In genomic region chr7:66342831-66343230, GRCm38 (mm10) we compare ENCODE assay signal across 23 mouse cellular contexts. TPM values are rescaled to one million over a fixed set of nuclear protein-coding genes. Genes with fewer than 3 reads are reported as not detected.
DNase-seq lines count a peak whose midpoint lies in the region; ATAC-seq and TF ChIP-seq lines count a peak whose summit lies in the region.
"Had no signal": no experiment of that assay in that cellular context is flagged by ENCODE, and none has a peak within 500 bp of the region (broad histone marks: within the 10 kb centered on the region; RNA-seq: fewer than 3 reads in every experiment).

No protein-coding gene starts in this region.

- TF ChIP-seq POLR2A in thymus, adult 2 months (IDR thresholded peaks at IDR 0.05; ENCODE audit: control insufficient read depth, extremely low read depth, insufficient read depth, low read length, poor library complexity): no peak

- no peak overlapping the region for H3K4me3 ChIP-seq in heart, embryonic 13.5 days
- H3K4me3 ChIP-seq in thymus, adult 2 months (ENCODE audit: control insufficient read depth, insufficient read depth, low read length): no peak overlapping the region
- H3K4me3 ChIP-seq: forebrain, embryonic 12.5 days; limb, embryonic 10.5 days; lung, embryonic 15.5 days; midbrain, embryonic 13.5 days; stomach, embryonic 15.5 days had no signal

- H3K9ac ChIP-seq in heart, embryonic 13.5 days: peak overlapping the region; percentile 16; the same call in 1 of the 2 replicates
- H3K9ac ChIP-seq: forebrain, embryonic 12.5 days; lung, embryonic 15.5 days; midbrain, embryonic 13.5 days; stomach, embryonic 15.5 days had no signal

- H3K36me3 ChIP-seq in heart, embryonic 13.5 days: peaks cover 5% of the 10 kb centered on the region; the same call in 1 of the 2 replicates
- H3K36me3 ChIP-seq in thymus, adult 2 months (ENCODE audit: control insufficient read depth, insufficient read depth, low read length): no peaks in the 10 kb centered on the region
- H3K36me3 ChIP-seq: forebrain, embryonic 12.5 days; limb, embryonic 10.5 days; midbrain, embryonic 13.5 days; stomach, embryonic 15.5 days had no signal

- no peak overlapping the region for H3K27ac ChIP-seq in heart, embryonic 13.5 days (replicated peaks)
- H3K27ac ChIP-seq in thymus, adult 2 months (ENCODE audit: control insufficient read depth, insufficient read depth, low read length): peak overlapping the region; percentile 33; the same call in 1 of the 2 replicates
- H3K27ac ChIP-seq: forebrain, embryonic 12.5 days; limb, embryonic 10.5 days; lung, embryonic 15.5 days; macrophage; midbrain, embryonic 13.5 days; stomach, embryonic 15.5 days had no signal

- no peak for TF ChIP-seq CTCF in thymus, adult 2 months (IDR thresholded peaks at IDR 0.05; ENCODE audit: borderline replicate concordance, control insufficient read depth, extremely low read depth, insufficient read depth, low read length, poor library complexity)

- peaks cover 20% of the 10 kb centered on the region for H3K4me1 ChIP-seq in heart, embryonic 13.5 days
- H3K4me1 ChIP-seq in thymus, adult 2 months (replicated peaks; ENCODE audit: control insufficient read depth, insufficient read depth, low read length): no peaks in the 10 kb centered on the region

- H3K9me3 ChIP-seq in heart, embryonic 13.5 days: no peaks in the 10 kb centered on the region
- H3K9me3 ChIP-seq: forebrain, embryonic 12.5 days; limb, embryonic 10.5 days; lung, embryonic 15.5 days; midbrain, embryonic 13.5 days; stomach, embryonic 15.5 days had no signal

- no peak for DNase-seq in heart, adult 8-10 months (ENCODE audit: low spot score)
- DNase-seq in kidney, postnatal 10 days: peak; percentile 53
- no peak for DNase-seq in kidney, postnatal 25 days
- no peak for DNase-seq in thymus, adult 2 months
- DNase-seq in thymus, adult 18-20 months: no peak
- DNase-seq in frontal cortex, postnatal 36 days (ENCODE audit: low spot score in 2 of 2): no peak
- no peak for DNase-seq in adrenal gland, postnatal 14 days

- no peaks in the 10 kb centered on the region for H3K27me3 ChIP-seq in heart, embryonic 13.5 days (replicated peaks)
- H3K27me3 ChIP-seq in thymus, adult 2 months (ENCODE audit: control insufficient read depth, insufficient read depth, low read length): no peaks in the 10 kb centered on the region
- H3K27me3 ChIP-seq: forebrain, embryonic 12.5 days; lung, embryonic 15.5 days; midbrain, embryonic 13.5 days; stomach, embryonic 15.5 days had no signal

- WGBS in heart, embryonic 13.5 days: 60% methylated on average over 6 of the region's 6 CpGs
- WGBS in thymus, adult 2 months: 84% methylated on average over 6 of the region's 6 CpGs

- no peak for ATAC-seq in heart, embryonic 13.5 days (ENCODE audit: extremely low read depth, insufficient number of reproducible peaks, low FRiP score, low TSS enrichment)
- ATAC-seq: inflammation-experienced regulatory T-cells, adult 6 months; midbrain, embryonic 13.5 days had no signal

- no peak overlapping the region for H3K4me2 ChIP-seq in heart, embryonic 13.5 days
- H3K4me2 ChIP-seq: forebrain, embryonic 12.5 days; liver, embryonic 11.5 days; lung, embryonic 15.5 days; midbrain, embryonic 13.5 days; stomach, embryonic 15.5 days had no signal

RNA-seq across cellular contexts. Expression of gene Gm10974, which starts 22.9 kb away (rescaled TPM):
- not detected in 2 replicates for polyA plus RNA-seq in heart, embryonic 13.5 days (2015; fragmentation: Nextera tagmentation; extraction: Ambion mirVana)
- not detected for total RNA-seq in heart, adult 8-10 months (2022)
- polyA plus RNA-seq in thymus, adult 2 months (2012; rRNA removed): not detected in 2 replicates
- not detected in 2 replicates for total RNA-seq in adrenal gland, postnatal 14 days (2021)
- total RNA-seq: adrenal gland, postnatal 4 days; gastrocnemius, postnatal 14 days; left cerebral cortex, adult 8-10 months had no signal
- polyA plus RNA-seq: cerebellum, adult 2 months; forebrain, embryonic 12.5 days; heart, embryonic 14.5 days; hindbrain, embryonic 11.5 days; inflammation-experienced regulatory T-cells, adult 6 months; limb, embryonic 10.5 days; liver, embryonic 11.5 days; lung, embryonic 15.5 days; macrophage; midbrain, embryonic 13.5 days; neural tube, embryonic 14.5 days; stomach, embryonic 15.5 days had no signal

RNA-seq across cellular contexts. Expression of gene Lrrk1, which starts 45.3 kb away (rescaled TPM):
- polyA plus RNA-seq in heart, embryonic 13.5 days (2015; fragmentation: Nextera tagmentation; extraction: Ambion mirVana): 7.0 and 8.0 TPM in 2 replicates
- total RNA-seq in heart, adult 8-10 months (2022): 10 to 100 TPM in 1 of 4 experiments, 1 to 10 TPM in 3; 8.8 to 10.2 (median 9.7) TPM
- 24.0 and 29.9 TPM in 2 replicates for polyA plus RNA-seq in thymus, adult 2 months (2012; rRNA removed)
- total RNA-seq in adrenal gland, postnatal 14 days (2021): 12.2 and 14.6 TPM in 2 replicates
